Mouse (Mus musculus): ENCODE measurements around the gene Hmcn1.

Hmcn1 gene

DNA sequence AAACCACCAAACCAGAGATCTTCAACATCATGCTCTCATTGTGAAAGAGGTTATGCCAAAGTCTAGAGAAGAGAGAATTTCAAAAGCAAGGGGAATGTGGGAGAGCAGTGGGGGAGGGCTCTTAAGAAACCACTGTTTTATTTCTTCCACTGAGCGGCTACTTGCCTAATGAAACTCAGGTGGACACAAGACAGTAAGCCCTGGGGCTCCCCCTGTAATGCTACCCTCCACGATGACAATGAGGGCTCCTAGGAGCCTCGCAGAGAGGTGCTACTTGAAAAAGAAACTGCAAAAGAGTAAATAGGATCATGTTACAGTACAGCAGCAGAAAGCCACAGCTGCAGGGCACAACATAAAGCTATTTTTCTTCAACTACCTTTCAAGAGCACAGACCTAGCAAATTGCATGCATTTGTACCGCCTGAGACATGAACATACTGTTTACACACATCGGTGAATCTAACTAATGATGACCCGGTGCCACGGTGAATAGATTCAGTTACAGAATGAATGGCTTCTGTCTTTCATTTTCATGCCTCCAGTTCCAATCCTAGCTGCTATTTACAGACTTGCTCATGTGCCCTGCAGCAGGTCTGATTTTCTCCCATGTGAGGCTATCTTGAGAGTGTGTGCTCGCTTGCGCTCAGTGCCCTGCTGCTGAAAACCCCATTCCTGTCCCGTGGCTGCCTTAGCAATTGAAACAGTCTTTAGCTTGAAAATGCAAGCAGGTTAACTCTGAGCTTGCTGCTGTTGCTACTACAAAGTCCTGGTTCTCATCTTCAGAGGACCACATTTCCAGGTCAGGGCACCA, 1.3 kb downstream of the Hmcn1 start:
- peak; percentile 64 for DNase-seq (ENCODE audit: low spot score)

DNA sequence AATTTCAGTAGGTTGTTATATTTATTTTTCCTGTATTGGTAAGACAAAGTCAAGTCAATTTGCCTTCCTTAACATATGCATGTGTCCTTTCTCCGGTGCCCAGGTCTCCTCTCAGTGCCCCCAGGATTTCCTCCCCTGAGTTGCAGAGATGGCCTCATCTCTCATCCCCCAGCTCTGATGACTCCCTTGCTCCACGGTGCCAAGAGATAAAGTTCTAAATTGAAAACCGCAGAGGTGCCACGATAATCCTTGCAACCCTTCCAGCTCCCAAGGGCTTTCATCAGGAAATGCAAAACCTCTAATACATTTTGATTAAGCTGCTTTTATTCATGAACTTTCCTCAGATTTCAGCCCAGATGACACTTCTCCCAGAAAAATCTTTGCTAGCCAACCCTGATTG, 8.3 kb downstream of the Hmcn1 start:
- no peak for DNase-seq (ENCODE audit: low spot score)

DNA sequence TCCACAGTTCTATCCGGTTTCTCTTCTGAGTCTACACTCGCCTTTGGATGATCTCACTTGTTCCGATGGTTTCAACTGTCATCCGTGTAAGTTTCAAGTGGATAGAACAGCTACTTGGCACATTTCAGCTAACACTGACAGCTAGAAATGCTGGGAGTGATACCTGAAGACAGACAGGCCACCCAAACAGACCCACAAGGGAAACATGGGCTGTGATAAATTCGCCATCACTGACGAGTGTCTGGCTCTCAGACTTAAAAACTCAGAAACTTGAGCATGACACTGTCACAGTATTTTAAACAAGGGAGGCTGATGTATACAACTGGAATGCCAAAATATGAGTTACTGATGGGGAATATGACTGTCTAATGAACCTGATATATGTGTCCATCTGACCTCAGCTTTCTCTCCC, 9.1 kb downstream of the Hmcn1 start:
- no peak for DNase-seq (ENCODE audit: low spot score)

DNA sequence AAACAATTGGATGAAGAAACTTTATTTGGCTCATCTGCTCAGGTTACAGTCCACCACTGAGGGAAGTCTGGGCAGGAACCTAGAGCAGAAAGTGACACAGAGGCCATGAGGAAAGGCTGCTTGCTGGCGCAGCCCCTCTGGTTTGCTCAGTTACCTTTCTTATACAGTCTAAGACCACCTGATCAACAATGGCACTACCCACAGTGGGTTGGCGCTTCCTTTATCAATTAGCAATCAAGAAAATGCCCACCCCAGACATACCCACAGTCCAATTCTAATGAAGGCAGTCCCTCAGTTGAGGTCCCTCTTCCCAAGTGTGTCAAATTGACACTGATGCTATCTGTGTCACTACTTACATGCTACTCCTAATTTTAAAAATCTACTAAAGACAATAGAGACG, 14.6 kb downstream of the Hmcn1 start:
- DNase-seq (ENCODE audit: low spot score): no peak

DNA sequence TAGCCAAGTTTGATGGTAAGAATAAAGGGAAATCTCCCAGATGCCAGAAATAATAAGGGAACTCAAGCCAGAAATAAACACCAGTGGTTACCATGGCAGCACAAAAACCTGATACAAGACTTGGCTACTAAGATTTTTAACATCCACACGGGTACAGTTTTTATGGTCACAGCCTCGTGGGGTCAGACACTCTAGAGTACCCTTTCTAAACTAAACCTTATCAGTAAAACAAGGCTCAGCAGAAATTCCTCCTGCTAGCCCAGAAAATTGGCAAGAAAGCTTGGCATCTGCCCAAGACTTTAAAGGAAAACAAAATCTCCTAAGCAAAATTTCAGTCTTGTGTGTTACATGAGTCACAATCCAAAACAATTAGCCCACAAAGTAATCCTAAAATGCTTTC, 17.0 kb downstream of the Hmcn1 start:
- DNase-seq (ENCODE audit: low spot score): no peak

DNA sequence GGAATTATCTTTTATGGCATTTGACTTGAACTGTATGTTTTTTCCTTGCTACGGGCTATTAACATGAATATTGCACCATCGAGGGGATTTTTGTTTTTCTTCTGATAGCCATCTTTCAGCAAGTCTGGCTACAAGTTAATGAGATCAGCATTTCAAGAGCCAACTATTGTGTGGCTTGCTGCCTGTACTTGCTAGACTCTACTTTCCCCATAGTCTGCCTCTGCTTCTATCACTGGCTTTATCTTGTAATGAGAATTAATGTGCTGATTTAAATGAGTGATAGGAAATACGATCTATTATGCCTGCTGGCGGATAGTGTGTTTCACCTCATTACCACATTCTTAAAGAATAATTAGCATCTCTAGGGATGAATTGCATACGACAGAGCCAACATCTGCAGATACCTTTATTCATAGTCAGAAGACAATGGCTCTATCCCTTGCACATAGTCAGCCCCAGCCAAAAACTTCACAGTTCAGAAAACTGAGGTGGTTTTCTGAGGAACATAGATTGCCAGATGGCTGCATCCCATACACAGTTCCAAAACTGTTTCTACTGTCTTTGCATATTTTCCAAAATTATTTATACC, 33.7 kb downstream of the Hmcn1 start:
- DNase-seq (ENCODE audit: low spot score): no peak

DNA sequence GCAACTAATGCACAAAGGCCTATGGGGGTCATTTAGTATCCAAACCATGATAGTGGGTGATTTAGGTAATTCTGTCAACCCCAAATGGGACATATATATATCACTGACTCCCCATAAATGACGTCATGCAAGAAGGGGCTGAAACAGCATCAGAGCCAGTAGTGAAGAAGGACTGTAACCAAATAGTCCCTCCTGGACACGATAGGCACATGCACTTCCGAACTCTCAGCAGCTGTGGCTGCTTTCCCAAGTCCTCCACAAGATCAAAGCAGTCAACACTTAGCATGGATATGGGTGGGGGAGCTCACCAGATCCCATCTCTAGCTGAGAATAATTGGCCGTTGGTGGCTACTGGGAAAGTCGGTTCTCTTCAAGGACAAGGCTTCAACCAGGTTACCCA, 42.2 kb downstream of the Hmcn1 start:
- DNase-seq (ENCODE audit: low spot score): no peak

DNA sequence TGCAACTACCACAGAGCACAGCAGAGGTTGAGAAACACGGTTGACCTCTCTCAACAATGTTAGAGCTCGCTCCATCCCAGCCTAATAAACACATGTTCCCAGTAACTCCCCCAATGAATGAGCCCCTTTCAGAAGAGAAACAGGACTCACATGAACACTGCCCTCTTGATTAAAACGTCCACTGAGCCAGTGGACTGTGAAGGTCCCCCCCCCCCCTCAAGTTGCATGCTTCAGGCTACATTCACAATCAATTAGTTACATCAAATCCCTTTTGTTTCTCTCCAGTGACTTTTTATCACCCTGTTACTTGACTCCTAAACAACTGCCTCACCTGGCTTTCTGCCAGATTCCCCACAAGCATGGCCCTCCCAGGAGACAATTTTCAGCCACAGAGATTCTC, 43.2 kb downstream of the Hmcn1 start:
- DNase-seq (ENCODE audit: low spot score): peak; percentile 73

DNA sequence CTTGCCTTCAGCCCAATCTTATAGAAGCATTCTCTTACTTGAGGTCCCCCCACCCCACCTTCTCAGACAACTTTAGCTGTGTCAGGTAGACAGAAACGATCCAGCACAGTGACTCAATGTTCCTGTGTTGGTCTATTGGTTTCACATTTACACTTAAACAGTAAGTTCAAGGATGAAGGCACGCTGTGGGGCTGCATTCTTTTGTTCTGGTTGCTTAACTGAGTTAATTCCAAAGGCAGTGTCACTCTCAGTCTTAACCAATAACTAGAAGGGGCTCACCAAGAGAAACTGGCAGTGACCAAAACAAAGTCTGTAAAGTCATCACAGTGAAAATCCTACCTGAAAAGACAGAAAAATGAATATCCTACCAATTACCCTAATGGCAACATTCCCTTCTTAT, 44.3 kb downstream of the Hmcn1 start:
- DNase-seq (ENCODE audit: low spot score): no peak

DNA sequence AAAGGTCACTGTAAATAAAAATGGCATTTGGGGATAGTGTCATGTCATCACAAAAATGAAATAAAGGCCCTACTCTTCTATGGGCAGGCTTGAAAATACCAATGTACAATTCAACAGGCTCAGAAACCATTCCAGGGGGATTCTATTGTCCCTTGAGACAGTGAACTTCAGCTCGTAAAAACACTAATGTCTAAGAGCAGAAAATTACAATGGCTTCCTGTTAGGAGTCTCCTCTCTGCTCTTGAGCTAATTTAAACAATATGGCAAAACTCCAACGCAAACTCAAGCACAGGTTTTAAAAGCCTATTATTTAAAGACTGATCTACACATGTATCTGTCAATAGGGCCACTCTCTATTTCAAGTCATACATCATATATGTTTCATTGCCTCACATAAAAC, 49.6 kb downstream of the Hmcn1 start:
- peak; percentile 55 for DNase-seq (ENCODE audit: low spot score)

DNA sequence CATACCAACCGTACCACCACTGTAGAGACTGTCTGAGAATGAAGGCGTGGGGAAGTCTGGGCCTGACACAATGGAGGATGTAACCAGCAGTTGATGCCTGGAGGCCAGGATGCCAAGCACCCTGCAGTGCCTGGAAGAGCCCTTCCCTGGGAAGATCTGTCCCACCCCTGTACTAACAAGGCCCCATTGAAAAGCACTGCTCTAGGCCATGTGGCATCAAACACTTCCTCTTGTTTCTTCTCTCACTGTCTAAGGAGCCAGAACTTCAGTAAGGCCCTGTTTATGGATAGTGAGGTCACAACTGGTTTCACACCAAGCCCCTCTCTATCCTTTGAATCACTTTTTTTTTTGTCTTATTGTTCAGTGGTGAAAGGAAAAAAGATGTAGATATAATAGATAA, 51.1 kb downstream of the Hmcn1 start:
- DNase-seq (ENCODE audit: low spot score): no peak

DNA sequence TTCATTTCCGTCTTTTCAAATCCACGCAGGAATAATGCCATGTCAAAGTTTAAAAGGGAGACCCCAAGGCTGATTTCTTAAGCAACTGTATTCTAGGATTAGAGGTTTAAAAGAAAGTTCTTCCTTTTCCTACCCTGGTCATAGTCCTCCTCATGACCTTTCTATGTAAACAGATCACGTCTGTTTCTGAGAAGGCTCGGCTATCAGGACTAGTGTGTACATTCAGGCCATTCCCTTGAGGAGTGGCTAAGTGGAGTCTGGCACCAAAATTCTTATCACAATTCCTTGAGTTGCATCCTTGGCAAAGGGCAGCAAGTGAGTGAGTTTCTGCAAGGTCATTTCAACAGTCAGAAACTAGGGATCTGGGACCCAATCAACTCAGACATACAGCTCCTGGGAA, 56.4 kb downstream of the Hmcn1 start:
- DNase-seq (ENCODE audit: low spot score): peak; percentile 14

DNA sequence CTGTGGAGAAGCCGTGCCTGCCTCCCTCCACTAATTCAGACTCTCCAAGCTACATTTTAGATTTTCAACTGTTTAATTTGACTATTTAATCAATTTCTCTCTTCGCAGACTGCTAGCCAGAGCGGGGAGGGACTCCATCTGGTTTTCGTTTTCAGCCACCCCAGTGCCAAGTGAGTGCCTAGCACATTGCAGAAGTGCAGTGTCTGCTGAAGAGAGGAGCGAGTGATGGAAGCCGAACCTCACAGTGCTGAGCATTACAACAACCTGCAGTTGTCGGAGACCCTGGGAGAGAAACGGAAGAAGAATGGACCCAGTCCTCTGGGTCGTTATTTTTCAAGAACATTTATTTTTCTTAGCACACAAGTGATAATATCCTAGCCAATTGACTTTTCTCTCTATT, 59.6 kb downstream of the Hmcn1 start:
- DNase-seq (ENCODE audit: low spot score): peak; percentile 43

DNA sequence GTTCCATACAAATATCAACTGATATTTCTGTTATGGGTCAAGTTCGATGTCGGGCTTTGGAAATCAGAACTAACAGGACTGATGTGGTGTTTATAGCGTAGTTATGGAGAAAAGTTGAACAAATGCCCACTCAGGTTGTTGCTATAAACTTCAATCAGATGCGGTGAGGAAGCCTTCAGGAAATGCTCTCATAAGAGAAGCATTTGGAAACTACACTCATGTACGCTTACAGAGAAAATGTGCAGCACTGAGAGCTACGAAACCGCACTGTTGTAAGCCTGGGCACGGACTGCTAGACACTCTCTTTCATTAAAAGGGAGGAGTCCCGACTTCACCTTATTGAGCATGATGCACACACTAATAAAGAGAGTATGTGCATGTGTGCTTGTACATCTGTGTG, 72.4 kb downstream of the Hmcn1 start:
- DNase-seq (ENCODE audit: low spot score): no peak

DNA sequence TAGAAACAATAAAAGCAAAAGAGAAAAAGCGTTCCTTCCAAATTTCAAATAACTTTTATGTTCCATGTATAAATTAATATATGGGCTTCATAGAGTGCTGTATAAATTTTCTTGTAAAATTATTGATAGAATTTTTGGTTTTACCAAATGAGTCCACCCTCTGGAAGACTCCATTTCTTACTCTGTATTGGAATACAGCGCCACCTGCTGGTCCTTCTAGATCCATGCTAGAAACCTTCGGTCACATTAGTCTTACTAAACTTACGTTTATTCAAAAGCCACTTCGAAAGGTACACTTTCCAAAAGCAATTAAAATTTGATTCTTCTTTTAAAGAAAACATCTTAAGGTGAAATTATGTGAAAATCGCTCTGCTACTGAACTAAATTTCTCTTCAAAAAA, 73.0 kb downstream of the Hmcn1 start:
- peak; percentile 85 for DNase-seq (ENCODE audit: low spot score)

DNA sequence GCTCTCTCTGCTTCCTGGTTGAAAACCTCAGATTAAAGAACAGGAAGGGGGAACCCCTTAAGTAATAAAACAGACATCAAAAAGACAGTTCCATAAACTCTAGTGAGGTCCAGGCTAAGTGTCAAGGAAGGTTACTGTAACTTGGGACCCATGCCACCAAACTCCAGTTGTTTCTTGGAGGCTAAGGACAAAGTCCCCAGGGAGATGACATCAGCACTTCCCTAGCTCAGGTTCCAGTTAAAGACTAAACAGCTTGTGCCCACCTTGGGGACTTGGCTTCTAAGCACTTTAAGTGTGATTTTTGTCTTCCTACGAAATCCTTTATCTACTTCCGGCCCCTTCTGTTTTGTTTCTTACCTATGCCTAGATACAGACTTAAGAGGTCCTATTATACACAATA, 78.3 kb downstream of the Hmcn1 start:
- no peak for DNase-seq (ENCODE audit: low spot score)

DNA sequence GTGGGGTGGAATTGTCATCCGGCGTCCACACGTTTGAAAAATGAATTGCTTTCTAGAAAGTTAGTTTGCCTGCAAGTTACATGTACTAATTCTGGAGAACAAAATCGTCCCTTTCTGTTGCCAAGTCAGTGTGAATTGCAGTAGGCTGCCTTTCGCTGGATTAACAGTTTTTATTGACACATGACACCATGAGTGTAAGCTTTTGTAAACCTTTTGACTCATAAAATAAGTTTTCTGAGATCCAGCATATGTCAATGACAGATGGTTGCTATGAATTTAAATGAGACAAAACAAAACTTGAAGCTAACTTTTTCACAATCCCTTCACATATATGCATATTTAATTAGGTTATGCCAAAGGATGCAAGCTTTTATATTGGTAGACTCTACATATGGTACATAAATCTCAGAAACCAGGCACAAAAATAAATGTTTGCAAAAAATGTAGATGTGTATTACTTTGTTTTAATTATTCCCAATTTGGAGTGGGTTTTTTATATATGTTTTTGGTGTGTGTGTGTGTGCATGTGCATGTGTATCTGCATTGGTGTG, 79.6 kb downstream of the Hmcn1 start:
- no peak for DNase-seq (ENCODE audit: low spot score)

DNA sequence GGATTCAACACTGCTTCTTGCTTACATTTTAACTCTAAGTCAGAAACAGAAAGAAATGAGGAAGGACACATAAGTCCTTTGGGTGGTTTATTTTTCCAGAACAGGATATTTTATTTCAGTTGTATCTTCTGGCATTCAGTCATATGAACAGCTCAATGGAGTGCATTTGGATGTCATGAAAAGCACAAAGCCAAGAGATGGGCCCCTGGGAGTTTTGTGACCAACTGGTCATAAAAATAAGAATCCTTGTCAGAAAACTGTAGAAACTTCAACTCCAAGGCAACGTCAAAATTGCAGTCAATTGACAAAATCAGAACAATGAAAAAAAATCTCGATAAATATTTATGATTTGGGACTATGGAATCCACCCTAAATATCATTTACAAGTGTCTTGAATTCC, 83.6 kb downstream of the Hmcn1 start:
- DNase-seq (ENCODE audit: low spot score): no peak

DNA sequence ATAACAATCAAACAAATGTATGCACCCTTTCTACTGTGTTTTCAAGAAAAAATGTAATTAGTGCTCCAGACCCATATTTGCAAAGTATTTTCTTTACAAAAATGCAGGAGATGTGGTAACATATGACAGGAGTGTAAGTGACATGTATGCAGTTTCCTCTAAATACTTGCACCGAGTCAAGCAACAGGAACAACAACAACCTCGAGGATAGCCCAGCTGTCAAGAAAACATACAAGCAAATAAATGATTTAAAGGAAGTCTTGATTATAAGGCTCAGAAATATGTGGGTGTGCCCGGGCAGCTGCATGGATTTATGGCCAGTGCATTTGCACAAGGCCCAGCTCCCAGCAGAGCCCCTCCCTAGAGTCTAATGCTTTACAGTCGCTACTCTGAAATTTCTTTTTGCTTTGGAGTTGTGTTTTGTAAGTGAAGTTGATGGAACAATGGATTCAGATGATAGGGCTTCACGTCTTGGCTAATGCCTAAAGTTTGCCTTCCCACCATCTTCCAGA, 99.5 kb downstream of the Hmcn1 start:
- DNase-seq (ENCODE audit: low spot score): no peak

DNA sequence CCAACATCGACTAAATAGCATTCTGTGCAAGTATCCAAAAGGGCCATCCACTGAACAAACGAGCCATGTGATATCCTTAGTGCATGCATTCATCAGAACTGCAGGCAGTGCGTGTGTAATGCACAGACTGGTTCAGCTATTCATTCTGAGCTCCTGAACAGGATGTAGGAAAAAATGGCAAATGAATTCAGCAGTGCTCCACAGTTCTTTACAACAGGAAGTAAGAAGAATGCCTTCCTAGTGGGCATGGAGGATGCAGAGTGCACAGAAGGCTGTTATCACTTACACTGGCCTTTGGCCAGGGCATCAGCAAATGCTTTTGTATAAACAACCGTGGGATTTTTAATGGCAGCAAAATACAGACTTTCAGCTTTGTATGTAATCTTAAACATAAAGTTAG, 103.2 kb downstream of the Hmcn1 start:
- no peak for DNase-seq (ENCODE audit: low spot score)

DNA sequence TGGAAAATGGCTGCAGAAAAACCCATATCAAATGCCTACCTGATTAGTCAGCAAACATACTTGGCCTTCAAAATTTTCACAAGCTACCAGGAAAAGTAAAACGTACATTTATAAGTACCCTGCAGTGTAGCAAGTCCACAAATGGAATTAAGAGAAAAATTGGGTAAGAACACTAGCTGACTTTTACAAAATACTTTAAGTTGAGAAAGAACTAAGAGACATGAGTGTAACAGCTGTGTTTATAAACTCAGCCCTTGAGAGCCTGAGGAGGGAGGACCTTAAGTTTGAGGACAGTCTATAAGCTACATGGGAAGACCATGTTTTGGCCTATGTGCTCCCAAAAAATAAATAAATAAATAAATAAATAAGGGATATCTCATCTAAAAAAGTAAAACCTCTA, 107.0 kb downstream of the Hmcn1 start:
- no peak for DNase-seq (ENCODE audit: low spot score)

DNA sequence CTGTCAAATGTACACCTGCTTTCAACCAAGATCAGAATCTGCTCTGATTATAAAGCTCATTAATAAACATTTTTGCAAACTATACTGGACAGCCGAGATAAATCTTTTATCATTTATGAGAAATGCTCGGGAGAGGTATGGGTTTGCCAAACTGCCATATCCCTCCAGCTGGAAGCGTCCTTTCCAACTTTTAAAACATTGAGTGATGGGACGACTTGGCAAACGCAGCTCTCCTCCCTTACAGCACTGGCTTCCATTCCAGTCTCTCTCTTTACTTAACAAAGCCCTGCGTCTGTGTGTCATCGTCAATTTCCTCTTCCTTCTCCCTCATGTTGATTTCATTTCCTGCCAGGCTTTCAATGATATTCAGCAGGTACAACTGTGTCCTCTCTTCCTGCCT, 114.8 kb downstream of the Hmcn1 start:
- DNase-seq (ENCODE audit: low spot score): no peak

DNA sequence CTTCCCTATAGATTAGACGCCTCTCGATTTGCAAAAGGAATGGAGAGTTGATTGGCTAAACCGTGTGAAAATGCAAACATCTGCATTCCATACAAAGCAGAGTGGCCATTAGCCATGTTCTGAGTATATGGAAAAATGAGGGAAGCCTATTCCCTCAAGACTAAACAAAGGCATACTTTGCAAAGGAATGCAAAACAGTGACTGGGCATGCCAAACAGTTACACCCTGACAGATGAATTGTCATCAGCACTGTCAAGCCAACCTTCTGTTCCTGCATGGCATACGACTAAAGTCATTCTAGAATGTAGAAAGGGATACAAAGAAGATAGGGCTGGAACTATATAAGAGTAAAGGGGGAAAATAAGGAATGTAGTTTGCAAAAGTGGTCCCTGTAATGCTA, 115.3 kb downstream of the Hmcn1 start:
- no peak for DNase-seq (ENCODE audit: low spot score)

DNA sequence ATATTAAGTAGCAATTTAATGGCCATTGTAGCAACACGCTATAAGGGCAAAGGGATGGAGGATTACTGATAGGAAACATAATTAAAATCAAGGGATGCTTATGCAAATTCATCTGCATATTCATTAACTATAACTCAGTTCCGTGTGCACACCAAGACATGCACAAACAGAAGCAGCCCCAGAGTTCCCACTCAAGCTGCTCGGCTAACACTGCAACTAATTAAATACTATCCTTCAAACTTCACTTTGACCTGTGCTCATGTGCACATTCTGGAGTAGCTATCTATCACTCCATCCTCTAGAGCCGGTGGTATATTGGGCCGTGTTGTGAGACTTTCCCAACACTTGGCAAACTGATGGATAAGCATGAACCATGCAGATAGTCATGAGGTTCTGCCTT, 119.2 kb downstream of the Hmcn1 start:
- DNase-seq (ENCODE audit: low spot score): no peak

Measured in embryo, embryonic 10.5 days (tissue).